Mouse (Mus musculus) left cerebral cortex, postnatal 25 days (tissue): ENCODE data around the gene Hoxb3. TPM values are rescaled to one million over a fixed set of nuclear protein-coding genes. Genes with fewer than 3 reads are reported as not detected.

Experiments
- DNase-seq, 2 experiments: peaks; one replicate each; pipeline ENCODE4 v3.0.0; 2022; ENCODE audit warnings: low spot score in 2 of 2, mixed read lengths in 1 of 2
- intact Hi-C: fragments of 180-260 bp; cut with DNase I; formaldehyde crosslinking; loops from one replicate; pipeline ENCODE4 v1.15.1; 2025
- total RNA-seq, 2 experiments: library from RNA; stranded (reverse); gene quantifications; 2 replicates each; pipeline ENCODE4 v1.2.3; 2021

Hoxb3 gene
- total RNA-seq, 2 experiments from 2014 or later = not detected

- intact Hi-C loops = no loop called here
- no peak for DNase-seq
Measured at GRCm38 (mm10) chr11:96346916-96347520, 23.9 kb downstream of the Hoxb3 start.

GRCm38 (mm10) chr11:96347717-96348116 is 24.6 kb downstream of the Hoxb3 start:
- intact Hi-C loops = no loop called here
- DNase-seq = no peak

DNA sequence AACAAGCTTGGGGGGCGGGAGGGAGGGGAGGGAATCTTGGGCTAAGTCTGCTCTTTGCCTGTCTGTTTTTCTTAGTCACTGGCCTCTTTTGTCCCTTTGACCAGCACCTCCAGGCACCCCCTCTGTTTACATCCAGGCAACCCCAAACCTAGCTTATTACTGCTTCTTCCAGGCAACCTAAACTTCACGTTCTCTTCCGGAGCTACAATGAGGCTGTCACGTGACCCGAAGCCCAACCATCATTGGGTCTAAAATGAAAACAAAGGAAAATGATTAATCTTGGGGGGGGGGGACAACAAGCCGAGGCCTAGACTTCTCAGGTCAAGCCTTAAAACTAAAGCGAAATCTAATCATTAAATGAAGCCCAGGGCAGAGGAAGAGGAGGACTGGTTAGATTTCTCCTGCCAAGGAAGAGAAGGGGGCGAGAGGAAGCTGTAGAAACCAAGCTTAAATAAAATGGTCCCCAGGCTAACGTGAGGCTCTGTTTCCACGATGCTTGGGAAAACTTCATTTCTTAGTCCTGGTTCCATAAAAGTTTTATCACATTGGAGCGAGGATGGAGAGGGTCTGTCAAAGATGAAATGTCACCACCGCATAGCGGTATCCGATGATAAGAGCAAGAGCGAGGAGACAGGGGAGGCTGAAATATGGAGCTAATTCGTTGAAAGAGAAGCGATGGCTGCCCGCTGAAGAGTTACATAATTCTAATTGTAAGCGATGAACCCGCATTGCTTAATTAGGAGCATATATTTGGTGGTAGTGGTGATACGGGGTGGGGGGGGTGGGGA is 25.2 kb downstream of the Hoxb3 start:
- DNase-seq = no peak
- intact Hi-C loops = no loop called here

GRCm38 (mm10) chr11:96348988-96349387 is 25.9 kb downstream of the Hoxb3 start:
- intact Hi-C loops = no loop called here
- no peak for DNase-seq

DNA sequence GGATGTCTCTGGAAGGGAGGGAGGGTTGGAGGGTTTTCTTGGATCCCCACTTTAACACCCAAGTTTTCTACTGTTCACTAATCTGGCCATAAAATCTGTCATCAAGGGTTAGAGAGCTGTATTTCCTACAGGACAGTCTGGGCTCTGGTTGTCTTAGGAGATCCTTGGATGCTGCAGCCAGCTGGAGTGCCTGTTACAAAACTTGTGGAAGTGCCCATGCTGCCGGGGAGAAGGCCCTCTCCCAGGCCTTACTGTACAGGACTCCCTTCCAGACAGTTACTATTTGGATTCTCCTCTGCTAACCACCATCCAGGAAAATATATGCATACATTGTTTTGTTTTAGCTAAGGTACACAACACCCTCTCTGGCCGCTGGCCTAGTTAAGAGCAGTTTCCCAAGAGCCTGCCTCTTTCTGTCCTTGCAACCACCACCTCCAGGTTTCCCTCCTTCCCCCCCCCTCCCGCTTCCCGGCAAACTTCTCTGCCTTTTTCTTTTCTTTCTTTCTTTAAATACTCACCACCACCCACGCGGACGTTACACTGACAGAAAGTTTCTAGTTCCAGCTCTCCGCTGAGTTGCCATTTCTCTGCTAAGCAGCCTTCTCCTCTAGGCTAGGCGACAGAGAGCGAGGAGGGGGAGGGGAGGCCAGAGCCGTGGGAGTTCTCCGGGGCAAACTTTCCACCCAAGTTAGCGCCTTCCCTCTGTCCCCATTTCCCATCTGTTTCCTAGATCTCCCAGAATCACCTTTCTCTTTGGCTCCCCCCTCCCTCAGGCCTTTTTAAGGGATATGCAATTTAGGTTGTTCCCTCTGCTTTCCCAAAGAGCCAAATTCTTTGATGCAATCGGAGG is 26.6 kb downstream of the Hoxb3 start:
- DNase-seq = no peak
- intact Hi-C loops = loop anchor here (5.0 kb wide), 3 partner anchors 82 to 342 kb away; partner anchors contain the start of gene Igf2bp1

DNA sequence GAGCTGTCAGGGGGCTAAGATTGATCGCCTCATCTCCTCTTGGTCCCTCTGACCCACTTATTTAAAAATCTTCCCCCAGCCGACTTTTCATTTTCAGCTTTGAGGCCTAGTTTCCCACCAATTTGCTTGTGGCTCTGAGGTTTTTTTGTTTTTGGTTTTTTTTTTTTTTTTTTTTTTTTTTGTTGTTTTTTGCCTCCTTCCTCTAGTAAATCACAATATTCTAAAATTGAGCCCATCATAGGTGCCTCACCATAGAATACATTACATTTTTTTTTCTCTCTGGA is 27.2 kb downstream of the Hoxb3 start, which contains the start of gene Hoxb2:
Gene Hoxb2 (plus strand): TSS at position 185 of the 284 bp plus-strand sequence.
- no peak for DNase-seq
- intact Hi-C loops = loop anchor here (5.0 kb wide), 3 partner anchors 83 to 343 kb away; partner anchors contain the start of gene Igf2bp1

GRCm38 (mm10) chr11:96350791-96351190 is 27.7 kb downstream of the Hoxb3 start:
- intact Hi-C loops = loop anchor here (5.0 kb wide), 3 partner anchors 83 to 343 kb away; partner anchors contain the start of gene Igf2bp1

GRCm38 (mm10) chr11:96351312-96351711 is 28.2 kb downstream of the Hoxb3 start:
- no peak for DNase-seq
- intact Hi-C loops = loop anchor here (5.0 kb wide), 3 partner anchors 84 to 344 kb away; partner anchors contain the start of gene Igf2bp1

More at GRCm38 (mm10) chr11:96350791-96351190, 27.7 kb downstream of the Hoxb3 start:
- no peak for DNase-seq

- DNase-seq = no peak
- intact Hi-C loops = loop anchor here (5.0 kb wide), 3 partner anchors 85 to 345 kb away; partner anchors contain the start of gene Igf2bp1
Measured at GRCm38 (mm10) chr11:96351831-96352230, 28.7 kb downstream of the Hoxb3 start.

DNA sequence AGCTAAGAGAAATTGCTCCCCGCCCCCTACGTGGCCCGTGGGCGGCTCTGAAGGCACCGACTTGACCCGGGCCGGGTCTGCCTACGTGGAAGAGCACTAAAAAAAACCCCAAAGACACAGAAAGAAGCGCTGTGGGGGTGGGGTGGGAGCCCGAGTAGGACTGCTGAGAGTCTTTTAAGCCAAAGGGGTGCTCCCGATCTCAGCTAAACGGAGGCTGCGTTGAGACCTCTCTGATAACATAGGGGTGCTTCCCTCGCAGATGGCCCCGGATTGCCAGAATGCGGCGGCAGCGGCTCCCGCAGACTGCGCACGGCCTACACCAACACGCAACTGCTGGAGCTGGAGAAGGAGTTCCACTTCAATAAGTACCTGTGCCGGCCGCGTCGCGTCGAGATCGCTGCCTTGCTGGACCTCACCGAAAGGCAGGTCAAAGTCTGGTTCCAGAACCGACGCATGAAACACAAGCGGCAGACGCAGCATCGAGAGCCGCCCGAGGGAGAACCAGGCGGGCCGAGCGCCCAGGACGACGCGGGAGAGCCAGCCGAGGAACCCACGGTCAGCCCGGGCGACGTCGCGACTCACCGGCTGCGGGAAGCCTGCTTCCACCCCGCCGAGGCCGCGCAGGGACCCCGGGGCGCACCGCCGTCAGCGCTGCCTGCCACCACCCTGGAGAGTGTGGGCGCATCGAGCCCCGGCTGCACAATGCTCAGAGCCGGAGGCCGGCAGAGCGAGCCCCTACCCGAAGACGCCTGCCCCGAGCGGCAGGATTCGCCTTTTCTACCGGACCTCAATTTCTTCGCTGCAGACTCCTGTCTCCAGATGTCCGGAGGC is 29.8 kb downstream of the Hoxb3 start:
- DNase-seq = peak in 1 of 2 experiments; percentile 18
- intact Hi-C loops = loop anchor here (5.0 kb wide), 3 partner anchors 86 to 346 kb away; partner anchors contain the start of gene Igf2bp1

- peak in 1 of 2 experiments; percentile 14 for DNase-seq
- intact Hi-C loops = loop anchor here (5.0 kb wide), 3 partner anchors 86 to 346 kb away; partner anchors contain the start of gene Igf2bp1
Measured at GRCm38 (mm10) chr11:96353522-96353841, 30.4 kb downstream of the Hoxb3 start.

- DNase-seq = no peak
- intact Hi-C loops = loop anchor here (5.0 kb wide), 3 partner anchors 87 to 347 kb away; partner anchors contain the start of gene Igf2bp1
Measured at GRCm38 (mm10) chr11:96353939-96354338, 30.8 kb downstream of the Hoxb3 start.

DNA sequence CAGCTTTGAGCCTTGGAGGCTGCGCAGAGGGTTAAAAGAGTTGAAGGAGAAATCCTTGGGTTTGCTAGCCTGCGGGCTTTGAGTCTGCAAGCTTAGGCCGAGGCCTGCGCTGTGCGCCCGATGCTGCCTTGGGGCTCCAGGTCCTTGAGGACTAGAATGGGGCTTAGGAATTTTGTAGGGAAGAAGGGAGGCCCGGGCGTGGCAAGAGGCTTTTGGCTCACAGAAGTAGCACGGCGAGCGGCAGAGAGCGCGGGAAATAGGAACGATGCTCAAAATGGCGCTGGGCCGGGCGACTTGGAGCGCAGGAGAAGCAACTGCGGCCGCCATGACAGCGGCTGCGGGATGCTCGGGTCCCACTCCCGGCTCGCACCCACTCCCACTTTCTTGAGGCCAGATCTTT is 31.2 kb downstream of the Hoxb3 start:
- intact Hi-C loops = loop anchor here (5.0 kb wide), 3 partner anchors 87 to 347 kb away; partner anchors contain the start of gene Igf2bp1

DNA sequence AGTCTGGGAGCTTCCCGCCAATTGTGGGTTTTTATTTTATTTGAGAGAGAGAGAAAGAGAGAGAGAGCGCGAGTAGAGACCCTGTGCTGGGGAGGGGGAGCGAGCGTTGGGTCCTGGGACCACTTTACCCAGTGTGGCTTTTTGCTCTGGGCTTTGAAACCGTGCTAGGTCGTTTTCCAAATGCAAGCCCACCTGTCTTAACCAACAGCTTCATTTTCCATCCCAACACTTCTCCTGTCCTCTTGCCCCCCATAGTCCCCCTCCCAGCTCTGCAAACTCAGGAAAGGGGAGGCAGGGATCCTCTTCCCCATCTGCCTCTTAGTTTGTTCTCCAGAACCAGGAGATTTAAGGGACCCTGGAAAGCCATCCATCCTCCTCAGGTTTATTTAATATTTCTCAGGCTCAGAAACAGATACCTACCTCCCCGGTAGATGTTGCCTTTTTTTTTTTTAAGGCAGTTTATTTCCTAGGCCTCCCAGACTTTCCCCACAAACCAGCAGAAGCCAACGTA is 31.7 kb downstream of the Hoxb3 start:
- no peak for DNase-seq
- intact Hi-C loops = loop anchor here (5.0 kb wide), 3 partner anchors 88 to 348 kb away; partner anchors contain the start of gene Igf2bp1

More for the DNA sequence above, 31.2 kb downstream of the Hoxb3 start:
- DNase-seq = no peak

DNA sequence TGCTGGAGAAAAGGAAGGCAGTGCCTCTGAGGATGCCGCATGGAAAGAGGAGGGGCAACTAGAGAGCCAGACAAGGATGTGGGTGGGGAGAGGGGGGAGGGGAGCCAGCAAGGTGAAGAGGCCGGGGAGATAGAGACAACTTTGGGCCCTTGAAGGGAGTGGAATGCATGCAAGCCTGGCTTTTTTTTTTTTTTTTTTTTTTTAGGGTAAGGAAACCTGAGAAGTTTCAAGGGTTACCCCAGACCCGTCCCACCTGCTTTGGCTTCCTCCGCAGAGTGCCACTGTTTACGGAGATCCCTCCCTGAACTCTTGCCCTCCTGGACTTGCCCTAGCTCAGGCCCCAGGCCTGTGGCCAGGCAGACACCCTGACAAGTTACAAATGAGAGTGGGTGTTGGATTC is 40.7 kb downstream of the Hoxb3 start:
- no peak for DNase-seq
- intact Hi-C loops = no loop called here

GRCm38 (mm10) chr11:96365441-96366091 is 42.4 kb downstream of the Hoxb3 start, which contains the start of gene Hoxb1:
Gene Hoxb1 (plus strand): TSS chr11:96365752.
- no peak for DNase-seq
- intact Hi-C loops = no loop called here

GRCm38 (mm10) chr11:96366092-96367041 is 43.2 kb downstream of the Hoxb3 start:
- intact Hi-C loops = no loop called here
- no peak for DNase-seq
